Mouse (Mus musculus) left cerebral cortex, postnatal 36 days (tissue): Measurements from ENCODE around the gene 4930469K13Rik. TPM values are rescaled to one million over a fixed set of nuclear protein-coding genes. Genes with fewer than 3 reads are reported as not detected.
"Not testable (repeated sequence)": the region's sequence is repeated elsewhere in the genome, so short reads cannot be mapped to it uniquely, and the experiment has no call there.

Source experiments
- DNase-seq, 2 experiments: peaks; one replicate each; pipeline ENCODE4 v3.0.0; 2021 to 2022; ENCODE audit warnings: low spot score in 2 of 2, mixed read lengths in 1 of 2
- intact Hi-C: fragments of 180-260 bp; cut with DNase I; formaldehyde crosslinking; loops from one replicate; pipeline ENCODE4 v1.15.1; 2025
- total RNA-seq, 2 experiments: library from RNA; stranded (reverse); gene quantifications; 2 replicates each; pipeline ENCODE4 v1.2.3; 2021

Gene 4930469K13Rik
- not detected for total RNA-seq

DNA sequence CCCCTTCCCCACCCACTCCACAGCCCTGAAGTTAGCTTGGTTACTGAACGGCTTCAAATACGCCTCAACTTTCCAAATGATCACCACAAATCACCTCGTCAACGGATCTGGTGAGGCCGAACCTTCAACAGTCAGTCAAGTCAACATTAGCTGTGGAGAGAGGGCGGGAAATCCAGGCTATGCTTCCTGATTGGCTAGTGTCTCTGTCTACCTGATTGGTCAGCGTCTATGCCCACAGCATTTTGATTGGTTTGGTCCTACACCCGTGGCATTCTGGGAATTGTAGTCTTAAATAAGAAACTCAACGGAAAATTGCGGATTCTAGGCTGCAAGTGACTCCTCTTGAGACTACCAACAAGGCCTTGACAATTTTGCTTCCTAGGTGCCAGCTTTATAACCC, at the start of gene 4930469K13Rik:
Gene 4930469K13Rik (minus strand): TSS at position 133 of the 400 bp plus-strand sequence.
- intact Hi-C loops, result no loop called here
- no peak for DNase-seq

DNA sequence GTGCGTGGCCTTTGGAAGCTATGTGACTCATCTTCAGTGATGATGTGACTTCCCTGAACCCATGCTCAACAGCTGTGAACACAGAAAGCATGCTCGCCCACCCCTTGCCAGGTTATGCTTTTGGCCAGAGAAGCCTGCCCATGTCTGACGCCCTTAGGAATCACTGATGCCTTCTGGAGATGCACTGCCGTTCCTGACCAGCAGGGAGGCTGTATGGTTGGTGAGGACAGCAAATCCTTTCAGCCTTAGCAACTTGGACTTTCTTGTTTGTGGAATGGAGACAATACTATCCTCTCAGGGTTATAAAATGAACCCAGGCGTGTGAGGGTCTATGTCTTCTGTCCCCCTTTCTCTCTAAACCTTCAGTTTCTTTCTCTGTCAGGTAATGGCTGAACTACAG, 48.6 kb upstream of the 4930469K13Rik start:
- DNase-seq, result no peak

DNA sequence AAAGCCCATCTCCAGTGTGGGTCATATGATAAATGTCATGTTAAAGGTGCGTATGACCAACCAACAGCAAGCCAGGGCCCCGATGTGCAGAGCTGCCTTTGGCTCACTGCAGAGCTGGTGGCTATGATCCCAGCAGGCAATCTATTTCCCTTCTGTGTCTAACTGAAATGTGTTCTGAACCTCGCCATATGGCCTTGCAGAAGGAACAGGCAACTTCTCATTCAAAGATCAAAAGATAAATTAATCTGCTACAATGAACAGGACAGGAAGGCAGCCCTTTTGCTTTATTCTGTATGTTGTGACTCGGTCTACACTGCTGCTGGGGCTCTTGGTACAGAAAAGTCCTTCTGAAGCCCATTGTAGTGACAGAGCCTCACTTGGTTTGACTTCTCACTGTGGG, 46.1 kb upstream of the 4930469K13Rik start:
- intact Hi-C loops, result no loop called here
- no peak for DNase-seq

More for the DNA sequence above, 48.6 kb upstream of the 4930469K13Rik start:
- intact Hi-C loops, result no loop called here

DNA sequence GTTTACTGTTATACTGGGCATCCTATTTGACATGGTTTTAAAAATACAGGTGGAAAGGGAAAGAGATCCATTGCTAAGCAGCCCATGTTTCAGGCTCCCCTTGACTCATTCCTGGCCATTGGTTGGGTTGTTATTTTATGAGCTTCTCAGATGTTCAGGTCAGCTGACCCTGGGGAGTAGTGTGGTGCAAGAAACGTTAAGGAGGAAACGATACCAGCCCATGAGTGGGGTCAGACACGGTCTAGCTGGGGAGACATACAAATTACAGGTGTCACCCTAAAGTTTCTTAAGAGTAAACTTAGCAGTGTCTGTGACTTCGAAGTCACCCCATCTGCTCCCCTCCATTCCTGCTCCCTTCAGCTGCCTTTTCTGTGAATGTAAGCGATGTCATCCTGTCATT, 45.6 kb upstream of the 4930469K13Rik start:
- DNase-seq, result no peak
- intact Hi-C loops, result no loop called here

DNA sequence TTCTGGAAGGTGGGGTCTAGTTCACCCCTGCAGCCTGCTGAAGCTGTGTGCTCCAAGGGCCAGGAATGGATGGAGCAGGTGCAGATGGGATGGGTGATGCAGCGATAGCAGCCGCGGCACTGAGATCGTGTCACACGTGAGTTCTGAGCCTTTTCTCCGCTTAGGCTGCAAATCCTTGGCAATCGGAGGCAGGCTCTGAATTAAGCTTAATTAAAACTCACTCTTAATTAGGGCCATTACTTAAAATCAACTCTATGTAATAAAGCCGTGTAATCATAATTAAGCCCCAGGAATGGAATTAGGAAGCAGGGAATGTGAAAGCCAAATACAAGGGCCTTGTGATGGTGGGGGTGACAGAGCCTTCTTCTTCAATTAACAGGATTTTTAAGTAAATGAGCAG, 40.9 kb upstream of the 4930469K13Rik start:
- intact Hi-C loops, result no loop called here
- no peak for DNase-seq

DNA sequence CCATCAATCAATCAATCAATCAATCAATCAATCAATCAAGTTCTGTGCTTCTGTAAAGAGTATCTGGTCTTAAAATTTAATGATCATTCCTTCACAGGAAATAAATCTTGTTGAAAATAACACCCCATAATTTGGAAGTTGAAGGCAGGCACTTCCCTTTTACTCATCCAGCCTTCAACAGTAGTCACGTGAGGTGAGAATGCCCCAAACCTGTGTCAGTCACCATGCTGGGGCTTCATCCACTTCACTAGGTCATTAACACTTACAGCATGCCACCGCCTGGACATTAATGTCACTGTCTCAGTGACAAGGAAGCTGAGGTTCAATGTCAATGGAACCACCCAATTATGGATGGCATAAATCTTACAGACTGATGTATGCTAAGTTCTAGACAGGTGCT, 30.1 kb upstream of the 4930469K13Rik start:
- DNase-seq, result no peak
- intact Hi-C loops, result no loop called here

DNA sequence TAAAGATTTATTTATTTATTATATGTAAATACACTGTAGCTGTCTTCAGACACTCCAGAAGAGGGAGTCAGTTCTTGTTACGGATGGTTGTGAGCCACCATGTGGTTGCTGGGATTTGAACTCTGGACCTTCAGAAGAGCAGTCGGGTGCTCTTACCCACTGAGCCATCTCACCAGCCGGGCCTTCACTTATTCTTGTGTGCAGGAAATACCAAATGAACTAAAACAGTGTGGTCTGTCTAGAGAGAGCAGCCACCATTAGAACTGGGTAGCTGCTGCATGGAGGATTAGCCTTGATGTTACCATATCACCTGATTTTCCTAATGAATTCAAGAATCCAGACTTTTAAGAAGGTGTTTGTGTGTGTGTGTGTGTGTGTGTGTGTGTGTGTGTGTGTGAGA, 27.4 kb upstream of the 4930469K13Rik start:
- intact Hi-C loops, DNase-seq: not testable (repeated sequence)

DNA sequence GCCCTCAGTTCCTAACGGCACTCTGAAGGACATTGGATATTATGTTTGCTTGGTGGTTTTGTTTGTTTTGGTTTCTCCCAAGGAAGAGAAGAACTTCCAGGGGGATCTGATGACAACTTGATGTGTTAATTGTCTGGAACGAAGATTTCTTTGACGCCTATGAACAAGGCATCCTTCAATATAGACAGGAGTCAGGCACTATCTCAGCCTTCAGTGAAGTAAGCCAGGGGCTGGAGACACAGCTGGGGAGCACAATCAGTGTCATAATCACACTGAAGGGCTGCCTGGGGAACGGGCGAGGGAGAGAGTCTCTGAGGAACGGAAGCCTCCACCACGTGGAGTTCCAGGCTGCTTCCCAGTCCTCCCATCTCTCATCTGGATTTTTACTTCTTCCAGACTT, 26.5 kb upstream of the 4930469K13Rik start:
- intact Hi-C loops, result no loop called here
- DNase-seq, result no peak

DNA sequence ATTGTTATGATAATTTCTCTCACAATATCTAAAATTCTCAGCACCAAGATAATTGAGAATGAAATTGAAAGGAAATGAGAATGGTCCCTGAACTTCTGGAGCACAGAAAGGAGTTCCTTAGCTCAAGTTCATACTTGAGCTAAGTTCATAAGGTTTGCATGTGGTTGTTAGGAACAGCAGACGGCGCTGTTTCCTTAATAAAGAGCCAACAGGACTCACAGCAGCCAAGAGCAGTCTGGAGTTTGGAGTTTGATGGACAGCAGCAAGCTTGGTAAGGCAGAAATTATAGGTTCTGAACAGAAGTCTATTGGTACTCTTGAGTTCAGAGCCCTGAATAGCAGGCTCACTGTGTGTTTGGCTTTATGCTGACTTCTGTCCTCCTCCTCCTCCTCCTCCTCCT, 24.8 kb upstream of the 4930469K13Rik start:
- intact Hi-C loops, result loop anchor here (2.0 kb wide), 1 partner anchor 90 kb away; no protein-coding TSS in a partner anchor
- peak in 1 of 2 experiments; percentile 13 for DNase-seq

DNA sequence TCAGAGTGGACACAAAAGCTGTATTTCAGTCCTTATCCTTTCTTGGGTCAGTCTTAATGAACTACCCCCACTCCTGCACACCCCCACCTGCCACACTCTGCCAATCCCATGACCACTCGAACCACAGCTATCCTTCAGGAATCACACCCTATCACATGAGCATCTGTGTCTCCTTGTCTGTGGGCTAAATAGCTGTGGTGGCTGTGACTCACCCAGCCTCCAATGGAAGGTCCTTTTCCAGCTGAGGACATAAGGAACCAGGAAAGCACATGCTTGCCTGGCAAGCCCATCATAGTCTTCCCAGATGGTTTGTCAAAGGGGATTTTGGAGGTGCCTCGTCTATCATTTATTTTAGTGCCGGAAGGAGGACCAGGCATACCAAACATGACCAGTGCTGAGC, 20.0 kb upstream of the 4930469K13Rik start:
- intact Hi-C loops, result no loop called here
- DNase-seq, result no peak

DNA sequence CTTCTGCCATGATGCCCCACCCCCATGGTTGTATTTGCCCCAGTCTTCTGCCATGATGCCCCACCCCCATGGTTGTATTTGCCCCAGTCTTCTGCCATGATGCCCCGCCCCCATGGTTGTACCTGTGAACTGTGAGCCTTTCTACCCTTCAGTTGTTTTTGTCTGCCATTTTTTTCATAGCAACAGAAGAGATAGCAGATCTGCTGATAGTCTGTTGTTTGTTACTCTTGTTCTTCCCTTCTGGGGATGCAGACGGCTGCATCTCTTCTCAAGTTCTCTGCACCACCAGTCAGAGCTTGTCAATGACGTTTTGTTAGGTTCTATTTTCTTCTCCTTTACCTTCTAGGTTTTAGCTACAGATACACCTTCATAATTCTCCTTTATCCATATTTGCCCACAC, 19.2 kb upstream of the 4930469K13Rik start:
- DNase-seq, result no peak
- intact Hi-C loops, result no loop called here

DNA sequence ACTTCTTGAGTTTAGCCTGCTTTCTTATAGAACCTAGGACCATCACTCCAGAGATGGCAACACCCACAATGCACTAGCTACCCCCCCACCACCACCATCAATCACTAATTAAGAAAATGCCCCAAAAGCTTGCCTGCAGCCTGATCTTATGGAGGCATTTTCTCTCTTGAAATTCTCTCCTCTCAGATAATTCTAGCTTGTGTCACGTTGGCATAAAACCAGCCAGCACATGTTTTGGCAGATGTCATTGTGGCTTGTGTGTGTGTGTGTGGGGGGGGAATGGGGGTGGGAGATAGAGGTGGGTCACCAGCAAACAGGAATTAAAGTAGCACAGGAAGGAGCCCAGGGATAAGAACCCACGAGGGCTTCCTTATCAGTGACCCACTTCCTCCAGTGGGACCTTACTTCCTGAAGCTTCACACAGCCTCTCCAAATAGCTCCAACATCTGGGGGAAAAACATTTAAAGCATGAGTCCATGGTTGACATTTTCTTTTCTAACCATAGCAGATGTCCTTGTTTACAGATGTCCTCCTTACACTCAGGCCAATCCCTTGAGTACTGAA, 18.3 kb upstream of the 4930469K13Rik start:
- no peak for DNase-seq
- intact Hi-C loops, result no loop called here

DNA sequence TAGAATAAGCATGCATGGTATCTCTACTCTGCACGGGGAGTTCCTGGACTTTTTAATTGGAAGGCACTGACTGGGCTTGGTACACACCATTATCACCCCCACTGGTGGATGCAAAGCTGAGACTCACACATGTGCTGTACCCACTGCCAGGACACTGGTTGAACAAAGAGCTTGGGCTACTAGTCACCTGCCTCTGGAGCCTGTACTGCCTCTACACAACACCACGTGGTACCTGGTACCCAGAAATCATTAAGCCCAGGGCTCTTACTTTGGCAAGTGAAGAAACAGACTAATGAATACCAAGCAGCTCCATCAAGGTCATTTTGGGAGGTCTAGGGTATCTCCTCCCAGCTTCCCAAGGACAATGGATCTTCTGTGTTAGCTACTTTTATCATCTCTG, 15.4 kb upstream of the 4930469K13Rik start:
- intact Hi-C loops, result no loop called here
- DNase-seq, result no peak

DNA sequence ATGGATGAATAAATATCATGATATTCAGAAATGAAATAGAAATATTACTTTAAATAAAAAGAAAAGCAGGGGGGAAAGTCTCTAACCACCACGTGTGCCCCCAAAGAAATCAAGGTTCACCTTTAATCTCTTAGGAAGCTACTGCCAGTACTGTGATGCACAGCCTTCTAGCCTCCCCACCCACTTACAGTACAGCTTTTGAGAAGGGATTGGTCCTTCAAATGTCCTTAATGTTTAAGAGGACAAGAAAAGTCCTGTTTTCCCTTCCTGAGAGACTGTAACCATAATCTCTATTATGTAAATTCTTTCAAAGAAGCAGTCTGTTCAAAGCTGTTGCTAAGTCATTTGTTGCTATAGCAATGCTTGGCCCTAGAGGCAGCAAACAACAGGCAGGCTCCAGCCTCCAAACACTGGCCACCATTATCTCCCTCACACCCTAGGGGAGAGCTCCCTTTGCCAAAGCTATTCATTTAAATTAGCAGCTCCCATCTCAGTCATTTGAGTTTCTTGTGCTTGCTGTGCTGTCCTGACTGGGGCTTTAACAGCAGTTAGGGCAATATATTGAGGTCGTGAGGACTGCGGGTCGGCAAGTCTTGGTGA, 14.5 kb upstream of the 4930469K13Rik start:
- intact Hi-C loops, result no loop called here
- DNase-seq, result peak in 1 of 2 experiments; percentile 9

DNA sequence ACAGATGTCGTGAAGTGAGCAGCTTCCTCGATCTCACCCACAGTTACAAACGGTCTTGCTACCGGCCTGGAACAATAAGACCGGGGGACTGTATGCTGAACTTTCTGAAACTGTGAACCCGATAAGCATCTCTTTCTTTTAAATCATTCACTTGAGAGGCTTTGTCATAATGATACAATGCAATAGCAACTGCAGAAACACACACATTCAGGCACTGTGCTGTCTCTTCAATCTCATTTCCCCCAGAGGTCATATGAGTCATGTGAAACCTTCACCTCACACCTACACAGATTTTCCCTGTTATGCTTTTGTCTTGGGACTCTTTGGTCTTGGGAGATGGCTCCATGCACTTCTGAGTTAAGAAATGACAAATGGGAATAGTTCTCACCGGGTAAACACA, 13.6 kb upstream of the 4930469K13Rik start:
- intact Hi-C loops, result no loop called here
- DNase-seq, result no peak

DNA sequence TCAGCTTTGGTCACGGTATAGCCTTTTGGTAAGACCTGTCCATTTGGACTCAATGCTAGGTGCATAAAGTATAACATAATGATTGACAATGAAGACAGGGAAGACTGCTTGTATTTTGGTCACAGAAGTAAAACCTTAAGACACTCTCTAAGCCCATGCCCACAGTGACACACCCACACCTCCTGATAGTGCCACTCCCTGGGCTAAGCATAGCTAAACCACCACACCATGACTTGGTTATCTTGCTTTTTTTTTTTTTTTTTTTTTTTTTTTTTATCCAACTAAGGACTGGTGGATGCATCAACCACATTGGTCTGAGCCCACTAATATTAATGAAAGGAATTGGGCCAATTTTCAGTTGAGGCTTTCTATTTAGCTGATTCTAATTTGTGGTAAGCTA, 10.9 kb upstream of the 4930469K13Rik start:
- intact Hi-C loops, result no loop called here

DNA sequence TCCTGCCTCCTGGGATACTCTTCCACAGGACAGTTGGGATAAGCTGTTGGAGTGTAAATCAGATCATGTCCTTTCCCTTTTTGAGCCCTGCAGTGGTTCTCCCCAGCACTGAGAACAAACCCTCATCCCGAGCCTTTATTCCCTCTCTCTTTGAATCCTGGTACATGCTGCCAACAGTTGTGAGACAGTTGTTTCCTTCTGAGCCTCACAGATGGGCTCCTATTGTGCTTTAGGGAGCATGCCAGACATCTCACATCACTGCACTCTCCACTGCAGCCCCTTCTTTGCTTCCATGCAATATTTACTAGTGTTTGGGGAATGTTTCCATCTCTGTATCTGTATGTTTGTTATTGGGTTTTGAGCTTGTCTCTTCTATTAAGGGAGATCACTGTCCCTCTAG, 6.6 kb upstream of the 4930469K13Rik start:
- intact Hi-C loops, result no loop called here
- no peak for DNase-seq

More for the DNA sequence above, 10.9 kb upstream of the 4930469K13Rik start:
- DNase-seq, result no peak

DNA sequence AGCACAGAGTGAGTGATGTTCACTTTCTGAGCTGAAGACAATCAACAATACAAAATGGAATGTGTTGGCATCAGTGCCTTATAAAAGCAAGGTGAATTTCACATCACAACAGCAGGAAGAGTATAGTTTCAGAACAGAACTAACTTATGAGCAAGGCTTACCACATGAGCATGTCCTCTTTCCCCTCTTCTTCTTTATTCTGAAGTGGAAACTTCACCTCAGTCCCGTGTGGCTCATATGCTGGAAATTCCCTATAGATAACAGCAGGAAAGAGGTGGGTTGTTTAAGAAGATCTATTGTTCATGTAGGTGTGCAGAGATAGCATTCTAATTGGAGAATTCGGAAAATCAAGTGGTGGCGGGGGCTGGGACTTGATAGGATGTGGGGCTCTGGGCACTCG, 3.5 kb upstream of the 4930469K13Rik start:
- intact Hi-C loops, result no loop called here
- no peak for DNase-seq

DNA sequence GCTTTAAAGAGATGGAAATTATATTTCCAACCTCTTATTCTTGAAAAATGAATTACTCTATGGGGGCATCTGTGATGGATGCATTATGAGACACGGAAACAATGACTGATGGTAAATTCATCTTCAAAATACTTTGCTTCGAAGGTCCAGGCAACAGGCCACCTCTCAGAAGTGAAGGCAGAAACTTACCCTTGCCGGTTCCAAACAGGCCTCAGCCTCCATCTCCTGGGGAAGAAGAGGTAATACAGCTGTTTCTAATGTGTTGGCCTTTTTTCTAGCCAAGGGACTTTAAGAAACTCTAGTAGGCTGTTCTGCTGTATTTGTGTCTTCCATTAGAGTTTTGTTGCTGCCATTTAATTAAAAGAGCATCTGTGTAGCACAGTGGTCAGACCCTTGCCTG, 11.3 kb downstream of the 4930469K13Rik start:
- DNase-seq, result no peak

DNA sequence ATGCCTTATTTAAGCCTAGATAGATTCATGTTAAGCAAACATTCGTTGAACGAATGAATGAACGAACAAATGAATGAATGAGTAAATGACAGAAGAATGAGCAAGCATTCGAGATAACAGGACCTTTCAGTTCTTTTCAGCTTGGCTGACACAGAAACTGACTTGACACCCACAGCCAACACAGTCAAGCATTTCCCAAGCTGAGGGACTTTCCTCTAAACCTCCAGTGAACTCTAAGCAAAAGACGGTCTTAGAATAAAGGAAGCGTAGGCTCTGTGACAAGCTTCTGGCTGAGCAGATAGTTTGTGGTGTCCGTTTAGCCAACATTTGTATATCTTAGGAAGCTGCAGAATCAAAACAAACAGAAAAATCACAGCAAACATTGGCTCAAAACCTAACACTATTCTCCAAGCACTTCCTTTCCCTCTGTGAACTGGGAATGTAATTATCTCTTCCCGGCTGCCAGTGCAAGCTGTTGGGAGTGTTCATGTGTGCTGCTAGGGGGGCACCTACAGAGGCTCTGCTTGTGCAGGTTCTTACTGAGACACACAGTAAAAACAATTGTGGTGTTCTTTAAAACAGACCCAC, 12.1 kb downstream of the 4930469K13Rik start:
- DNase-seq, result no peak
- intact Hi-C loops, result no loop called here

More for the DNA sequence above, 11.3 kb downstream of the 4930469K13Rik start:
- intact Hi-C loops, result no loop called here

DNA sequence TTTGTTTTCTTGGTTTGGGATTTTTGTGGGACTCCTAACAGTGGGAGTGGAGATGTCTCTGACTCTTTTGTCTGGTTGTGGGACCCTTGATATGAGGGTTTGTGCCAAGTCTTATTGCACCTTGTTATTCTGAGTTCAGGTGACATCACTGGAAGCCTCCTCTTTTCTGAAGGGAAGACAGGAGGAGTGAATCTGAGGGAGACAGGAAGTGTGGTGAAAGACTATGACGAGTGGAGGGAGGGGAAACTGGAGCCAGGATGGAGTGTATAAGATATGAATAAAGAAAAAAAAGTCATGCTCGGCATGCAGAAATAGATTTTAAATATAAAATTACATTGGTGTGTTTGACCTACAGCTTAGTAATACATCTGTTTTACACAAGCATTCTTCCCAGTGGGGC, 13.7 kb downstream of the 4930469K13Rik start:
- intact Hi-C loops, result no loop called here
- DNase-seq, result no peak
